Mouse (Mus musculus) frontal cortex, postnatal 14 days (tissue): ENCODE measurements around the gene Notch2.

Source experiments
- DNase-seq, 2 experiments: peaks; one replicate each; pipeline ENCODE4 v3.0.0; 2022; ENCODE audit warnings: low spot score in 2 of 2

The Notch2 gene

DNA sequence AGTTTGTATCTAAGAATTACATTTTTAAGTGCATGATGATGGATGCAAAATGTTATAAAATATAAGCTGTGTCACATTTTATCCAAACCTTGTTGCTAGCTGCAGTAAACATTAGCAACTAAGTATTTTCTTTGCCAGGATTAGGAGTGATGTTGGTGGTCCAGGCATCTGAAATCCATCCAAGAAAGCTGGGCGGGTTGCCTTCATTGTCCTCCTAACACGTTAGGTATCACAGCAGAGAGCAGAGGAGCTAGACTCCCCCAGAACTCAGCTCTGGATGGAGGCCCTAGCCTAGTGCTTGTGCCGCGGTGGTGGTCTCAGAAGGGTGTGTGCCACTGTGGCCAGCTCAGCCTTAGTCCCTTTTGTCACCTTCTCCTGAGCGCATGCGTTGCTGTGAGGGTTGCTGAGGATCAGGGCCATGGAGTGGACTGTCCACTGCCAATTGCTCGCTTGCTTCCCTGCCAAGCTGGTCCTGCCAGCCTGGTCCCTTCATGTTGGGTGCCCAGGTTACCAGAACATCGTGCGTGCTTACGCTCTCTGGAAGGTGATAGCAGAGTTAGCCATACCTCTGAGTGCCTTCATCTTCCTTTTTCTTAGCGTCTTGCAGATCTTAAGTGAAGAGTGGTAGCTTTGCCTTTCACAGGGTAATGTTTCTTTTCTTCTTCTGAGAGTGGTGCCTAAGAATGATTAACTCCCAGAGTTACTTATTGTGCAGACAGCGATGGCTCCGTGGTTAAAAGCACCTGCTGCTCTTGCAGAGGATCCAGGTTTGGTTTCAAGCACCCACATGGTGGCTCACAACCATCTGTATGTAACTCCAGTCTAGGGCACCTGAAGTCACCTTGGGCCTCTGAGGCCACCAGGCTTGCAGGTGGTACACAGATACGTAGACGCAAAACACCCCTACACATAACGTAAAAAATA, 39.4 kb downstream of the Notch2 start:
- no peak for DNase-seq

- no peak for DNase-seq
Observed at GRCm38 (mm10) chr3:98053817-98054216, 40.5 kb downstream of the Notch2 start.

DNA sequence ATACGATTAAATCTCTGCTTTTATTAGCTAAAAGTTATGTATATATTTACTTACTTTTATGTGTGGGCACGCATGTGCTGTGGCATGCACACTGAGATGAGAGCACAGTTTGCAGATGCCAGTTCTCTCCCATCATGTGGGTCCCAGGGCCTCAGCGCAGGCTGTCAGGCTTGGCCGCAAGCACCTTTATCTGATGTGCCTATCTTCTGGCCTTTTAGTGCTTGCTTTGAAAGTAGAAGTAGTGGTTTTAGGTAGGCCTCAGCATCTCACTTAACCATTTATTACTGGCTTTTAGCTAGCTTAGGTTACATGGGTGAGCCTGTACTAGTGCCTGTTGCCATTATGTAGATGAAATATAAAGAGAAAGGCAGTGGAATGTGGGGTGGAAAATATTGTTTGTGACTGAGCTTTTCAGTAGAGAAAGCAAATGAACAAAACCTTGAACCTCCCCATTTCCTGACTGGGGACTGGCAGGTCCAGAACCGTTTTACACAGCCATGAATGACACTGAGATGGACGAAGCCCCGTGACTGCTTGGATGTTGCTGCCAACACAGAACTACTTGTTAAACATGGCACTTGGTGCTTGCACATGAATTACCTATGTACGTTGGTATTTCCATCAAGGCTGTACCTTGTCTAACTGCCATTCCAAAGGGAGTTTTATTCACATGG, 41.1 kb downstream of the Notch2 start:
- DNase-seq: no peak

- no peak for DNase-seq
Observed at GRCm38 (mm10) chr3:98055008-98055345, 41.6 kb downstream of the Notch2 start.

DNA sequence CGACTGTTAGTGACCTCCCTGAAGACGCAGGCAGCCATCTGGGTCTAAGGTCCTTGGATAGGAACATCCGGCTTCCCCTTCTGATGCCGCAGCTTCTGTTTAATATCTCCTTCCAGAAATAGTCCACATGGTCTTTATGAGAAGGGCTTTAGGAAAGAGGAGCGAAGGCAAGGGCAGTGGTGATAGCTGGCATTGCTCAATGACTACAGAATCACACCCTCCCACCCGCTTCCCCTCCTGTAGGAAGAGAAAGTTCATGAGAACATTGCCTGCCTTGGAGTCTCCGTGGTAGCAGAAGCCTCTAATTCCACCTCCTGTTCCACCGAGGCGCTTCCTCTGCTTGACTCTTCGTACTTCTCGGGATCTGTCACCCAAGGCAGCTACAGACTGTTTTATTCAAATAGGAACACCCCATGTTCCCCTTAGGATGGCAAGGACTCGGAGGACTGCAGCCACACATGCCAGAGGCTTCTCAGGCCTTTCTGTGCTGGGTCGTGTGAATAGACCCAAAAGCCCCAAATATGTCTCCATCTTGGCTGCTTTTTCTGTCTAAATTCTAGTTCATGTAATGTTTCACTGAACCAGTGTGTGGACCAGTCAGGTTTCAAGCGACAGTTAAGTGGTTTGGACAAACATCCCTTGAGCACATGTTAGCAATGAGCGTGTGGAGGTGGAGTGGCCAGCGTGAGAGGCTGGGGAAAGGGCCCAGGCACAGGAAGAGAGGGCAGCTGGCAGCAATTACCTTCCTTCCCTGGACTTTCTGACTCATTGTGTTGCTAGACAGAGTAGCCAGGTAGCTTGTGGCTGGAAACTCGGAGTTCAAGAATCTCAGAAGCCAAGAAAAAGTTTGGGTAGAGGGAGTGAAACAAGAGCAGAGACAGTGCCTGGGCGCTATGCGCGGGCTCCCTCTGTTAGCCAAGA, 42.7 kb downstream of the Notch2 start:
- DNase-seq: no peak

GRCm38 (mm10) chr3:98056956-98057365, 43.6 kb downstream of the Notch2 start:
- DNase-seq: no peak

DNA sequence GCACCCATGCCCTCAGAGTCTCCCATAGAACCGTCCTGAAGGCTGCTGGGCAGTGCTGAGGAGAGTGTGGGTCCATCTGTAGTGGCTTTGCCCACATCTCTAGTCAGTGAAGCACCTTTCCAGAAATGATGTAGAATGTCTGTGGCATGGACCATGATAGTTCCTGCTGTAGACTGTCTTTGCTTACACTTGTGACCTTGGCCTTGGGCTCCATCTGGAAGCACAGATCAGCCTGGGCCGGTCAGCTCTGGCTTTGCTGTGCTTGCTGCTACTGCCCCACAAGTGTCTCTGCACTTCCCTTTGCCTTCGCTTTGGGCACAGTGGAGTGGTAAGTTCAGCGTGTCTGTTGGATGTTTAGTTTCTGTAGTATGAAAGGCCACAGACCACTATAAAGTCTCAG, 45.7 kb downstream of the Notch2 start:
- no peak for DNase-seq

DNA sequence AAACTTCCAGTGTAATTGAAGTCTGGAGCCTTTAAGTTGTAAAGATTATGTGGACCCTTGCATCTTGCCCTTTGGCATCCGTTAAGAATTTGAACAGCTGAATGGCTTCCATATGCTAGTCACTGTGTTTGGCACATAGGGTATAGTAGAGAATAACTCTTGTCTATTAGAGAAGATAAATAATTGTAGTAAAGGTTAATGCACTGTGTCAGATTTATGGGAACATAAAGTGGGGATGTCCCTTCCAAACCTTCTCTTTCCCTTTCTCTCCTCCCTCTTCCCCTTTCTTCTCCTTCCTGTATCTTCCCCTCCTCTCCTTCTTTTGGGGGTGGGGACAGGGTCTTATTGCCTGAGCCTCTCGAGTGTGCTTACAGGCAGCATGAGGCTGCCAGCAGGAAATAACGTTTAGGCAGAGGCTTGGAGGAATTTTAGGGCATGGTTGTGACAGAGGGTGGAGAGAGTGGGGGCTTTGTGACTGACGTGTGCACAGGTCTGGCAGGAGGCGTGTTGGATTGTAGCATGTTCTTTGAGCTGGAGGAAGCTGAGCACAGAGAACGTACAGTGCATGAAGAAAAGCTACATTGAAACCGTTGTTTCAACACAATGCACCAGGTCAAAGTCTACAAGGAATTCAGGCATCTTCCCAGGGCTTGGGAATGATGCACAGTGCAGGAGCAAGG, 47.8 kb downstream of the Notch2 start:
- DNase-seq: no peak

DNA sequence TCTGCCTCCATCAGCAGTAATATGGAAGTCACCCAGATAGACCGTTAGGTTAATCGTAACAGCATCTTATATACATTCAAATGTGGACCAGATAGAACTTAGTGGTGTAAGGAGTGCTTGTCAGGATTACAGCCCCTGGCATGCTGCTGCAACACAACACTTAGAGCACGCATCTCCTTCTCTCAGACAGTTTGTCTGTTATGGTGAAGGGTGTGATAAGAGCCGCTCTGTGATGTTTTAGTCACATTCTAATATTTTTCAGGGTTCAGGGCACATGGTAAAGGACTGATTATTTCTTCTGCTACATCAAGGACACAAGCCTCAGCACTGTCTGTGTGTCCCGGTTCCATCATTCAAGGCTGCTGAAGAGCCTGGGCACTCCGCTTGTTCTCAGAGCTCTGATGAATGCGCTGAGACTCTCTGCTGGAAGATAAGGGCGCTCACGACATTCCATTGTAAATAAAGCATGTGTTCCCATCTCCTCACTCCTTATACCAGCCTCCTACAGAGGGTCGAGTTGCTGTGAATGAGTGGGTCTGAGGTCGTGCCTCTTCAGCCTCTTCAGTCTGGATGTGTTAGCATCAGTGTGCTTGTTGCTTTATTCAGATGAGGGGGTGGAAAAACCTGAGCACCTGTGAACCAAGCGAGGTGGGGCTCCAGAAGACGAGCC, 48.5 kb downstream of the Notch2 start:
- no peak for DNase-seq

GRCm38 (mm10) chr3:98062591-98063185, 49.4 kb downstream of the Notch2 start:
- DNase-seq: no peak

DNA sequence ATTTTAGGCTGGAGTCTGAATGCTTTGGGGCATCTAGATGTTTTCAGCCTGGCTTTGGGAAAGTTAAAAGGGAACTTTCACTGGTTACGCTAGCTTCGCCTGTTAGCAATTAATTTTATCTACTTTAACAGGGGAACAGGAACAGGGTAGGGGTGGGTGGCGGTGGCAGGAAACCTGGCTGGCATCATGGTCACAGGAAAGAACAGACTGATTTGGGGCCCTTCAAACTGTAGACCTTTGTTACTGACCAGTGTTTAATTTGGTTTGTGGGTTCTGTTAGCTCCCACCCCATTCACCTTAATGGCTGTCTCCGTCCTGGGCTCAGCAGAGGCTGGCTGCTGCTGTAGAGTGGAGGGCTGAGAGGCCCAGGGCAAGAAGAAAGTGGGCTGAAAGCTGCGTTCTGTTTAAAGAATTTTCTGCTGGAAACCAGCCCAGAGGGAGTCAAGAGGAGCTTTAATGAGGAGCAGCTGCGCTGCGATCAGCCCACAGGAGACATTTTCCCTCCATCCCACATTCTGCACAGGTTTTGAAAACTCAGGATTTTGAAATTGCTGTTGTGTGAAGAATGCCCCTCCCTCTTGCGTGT, 50.0 kb downstream of the Notch2 start:
- no peak for DNase-seq

DNA sequence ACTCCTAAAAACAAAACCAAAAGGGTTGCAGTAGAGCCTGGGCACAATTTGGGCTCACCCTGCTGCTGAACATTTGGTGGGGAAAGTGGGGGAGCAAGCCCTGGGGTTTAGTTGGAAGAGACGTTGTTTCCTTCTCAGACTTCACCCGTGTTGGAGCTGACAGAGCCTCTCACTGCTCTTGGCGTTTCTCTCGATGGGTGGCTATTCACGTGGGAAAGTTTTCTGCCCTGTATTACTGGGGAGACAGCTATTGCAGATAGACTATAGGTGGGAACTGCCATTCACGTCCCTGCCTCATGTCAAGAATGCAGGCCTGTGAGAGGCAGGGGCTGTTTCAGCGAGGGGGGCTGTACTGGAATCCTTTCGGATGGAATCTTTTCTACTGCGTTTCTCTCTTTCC, 50.5 kb downstream of the Notch2 start:
- DNase-seq: no peak

GRCm38 (mm10) chr3:98065004-98065403, 51.7 kb downstream of the Notch2 start:
- DNase-seq: no peak

- no peak for DNase-seq
Observed at GRCm38 (mm10) chr3:98066434-98066833, 53.1 kb downstream of the Notch2 start.

GRCm38 (mm10) chr3:98067413-98067812, 54.1 kb downstream of the Notch2 start:
- DNase-seq: no peak

- no peak for DNase-seq
Observed at GRCm38 (mm10) chr3:98067852-98068491, 54.6 kb downstream of the Notch2 start.

DNA sequence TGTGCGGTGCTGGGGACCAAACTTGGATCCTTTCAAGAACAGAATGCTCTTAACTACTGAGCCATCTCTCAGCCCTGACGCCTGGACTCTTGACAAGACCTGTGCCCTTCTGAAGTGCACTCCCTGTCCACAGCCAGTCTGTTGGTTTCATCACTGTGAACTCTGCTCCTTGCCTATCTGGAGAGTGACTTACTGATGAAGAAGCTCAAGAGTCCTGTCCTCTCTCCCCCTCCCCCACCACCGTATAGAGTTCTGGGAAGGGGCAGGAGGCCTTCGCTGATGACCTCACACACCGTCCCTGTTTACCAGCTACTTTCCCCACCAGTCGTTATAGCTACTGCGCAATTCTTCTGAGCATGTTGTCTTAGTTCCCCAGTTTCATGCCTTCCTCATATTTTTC, 55.8 kb downstream of the Notch2 start:
- no peak for DNase-seq

- no peak for DNase-seq
Observed at GRCm38 (mm10) chr3:98069856-98070255, 56.5 kb downstream of the Notch2 start.

DNA sequence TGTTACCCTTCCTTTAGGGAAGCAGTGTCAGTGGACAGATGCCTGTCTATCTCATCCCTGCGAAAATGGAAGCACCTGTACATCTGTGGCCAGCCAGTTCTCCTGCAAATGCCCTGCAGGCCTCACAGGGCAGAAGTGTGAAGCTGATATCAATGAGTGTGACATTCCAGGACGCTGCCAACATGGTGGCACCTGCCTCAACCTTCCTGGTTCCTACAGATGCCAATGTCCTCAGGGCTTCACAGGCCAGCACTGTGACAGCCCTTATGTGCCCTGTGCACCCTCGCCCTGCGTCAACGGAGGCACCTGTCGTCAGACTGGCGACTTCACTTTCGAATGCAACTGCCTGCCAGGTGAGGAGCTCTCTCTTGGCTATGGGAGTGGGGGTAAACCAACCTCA, 59.2 kb downstream of the Notch2 start:
- no peak for DNase-seq

- no peak for DNase-seq
Observed at GRCm38 (mm10) chr3:98073545-98073944, 60.2 kb downstream of the Notch2 start.
